8 mouse cellular contexts compared by ENCODE assay signal in the genomic region with DNA sequence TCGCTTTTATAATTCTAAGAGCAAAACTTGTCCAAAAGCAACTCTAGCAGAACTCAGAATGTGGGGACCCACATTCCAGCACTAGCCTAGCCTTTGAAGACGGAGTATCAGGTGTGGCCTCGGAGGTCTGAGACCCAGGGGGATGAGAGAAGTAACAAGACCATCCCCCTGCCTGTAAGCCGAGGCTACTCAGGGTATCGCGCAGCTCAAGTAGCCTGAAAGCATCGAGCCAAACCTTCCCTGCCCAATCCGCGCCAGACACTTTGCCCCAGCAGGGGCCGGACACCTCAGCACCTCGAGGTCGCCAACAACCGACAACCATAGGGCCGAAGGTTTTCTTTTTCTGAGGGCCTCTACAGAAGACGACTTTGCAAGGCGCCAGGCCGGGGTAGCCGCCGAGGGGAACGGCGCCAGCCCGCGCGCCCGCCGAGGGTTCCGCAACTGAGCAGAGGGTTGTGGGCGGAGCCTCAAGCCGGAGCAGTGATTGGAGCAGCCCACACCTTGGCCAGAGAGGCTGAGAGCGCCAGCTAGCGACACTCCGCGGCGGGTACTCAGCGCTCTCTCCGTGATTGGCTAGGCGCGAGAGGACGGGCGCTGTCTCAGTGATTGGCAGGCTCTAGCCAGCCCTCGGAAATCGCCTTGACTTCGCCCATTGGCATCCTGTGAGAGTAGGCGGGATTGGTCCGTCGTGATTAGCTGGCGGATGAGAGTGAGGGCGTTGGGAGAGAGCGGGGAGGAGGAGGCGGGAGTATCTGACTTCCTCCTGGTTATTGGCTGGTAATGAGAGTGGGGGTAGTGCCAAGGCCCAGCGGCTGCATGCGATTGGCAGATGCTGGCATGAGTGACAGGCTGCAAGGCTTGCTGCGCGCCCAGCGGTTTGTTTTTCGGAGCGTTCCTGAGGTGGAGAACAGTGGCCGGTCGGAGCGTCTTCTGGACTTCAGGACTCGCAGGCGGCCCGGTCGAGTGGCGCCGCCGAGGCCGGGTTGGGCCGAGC. TPM values are rescaled to one million over a fixed set of nuclear protein-coding genes. Genes with fewer than 3 reads are reported as not detected.
DNase-seq lines count a peak whose midpoint lies in the region; ATAC-seq lines count a peak whose summit lies in the region.

Gene Map3k3, plus strand, starts transcription at position 906 of the 994 bp plus-strand sequence.

- peak within 1 kb of the TSS; percentile 63 to 95 for H3K4me3 ChIP-seq in heart, embryonic 14.5 days (ENCODE audit: control insufficient read depth in 1 of 2, insufficient read depth in 1 of 2, low read depth in 1 of 2, low read length in 2 of 2)
- peak within 1 kb of the TSS; percentile 87 for H3K4me3 ChIP-seq in liver, embryonic 13.5 days (replicated peaks)
- H3K4me3 ChIP-seq in stomach, embryonic 16.5 days (replicated peaks; ENCODE audit: low read length): peak within 1 kb of the TSS; percentile 99

- no peaks in the 10 kb centered on the region for H3K9me3 ChIP-seq in heart, embryonic 14.5 days (ENCODE audit: control insufficient read depth, low read length)
- H3K9me3 ChIP-seq in liver, embryonic 13.5 days (replicated peaks): no peaks in the 10 kb centered on the region
- no peaks in the 10 kb centered on the region for H3K9me3 ChIP-seq in stomach, embryonic 16.5 days (replicated peaks; ENCODE audit: control insufficient read depth, low read length)

- peak; percentile 83 for DNase-seq in c-Kit-negative CD71-positive TER-119-positive erythroid progenitor cells, embryonic 14.5 days (ENCODE audit: low read depth, low spot score)
- DNase-seq in fibroblast of lung, adult 2 months (ENCODE audit: low read depth): peak; percentile 100
- peak; percentile 100 for DNase-seq in kidney, postnatal 14 days
- peak; percentile 95 for DNase-seq in liver, embryonic 13.5 days
- DNase-seq in neural tube, embryonic 10.5 days (ENCODE audit: extremely low spot score, low spot score): peak; percentile 96

- H3K4me1 ChIP-seq in heart, embryonic 14.5 days (ENCODE audit: control insufficient read depth in 2 of 2, insufficient read depth in 2 of 2, low read length in 2 of 2): peaks cover 0 to 18% of the 10 kb centered on the region in 2 experiments; a peak in 3 of 4 replicates
- peaks cover 25% of the 10 kb centered on the region for H3K4me1 ChIP-seq in liver, embryonic 13.5 days (replicated peaks)
- peaks cover 8% of the 10 kb centered on the region; the same call in 1 of the 2 replicates for H3K4me1 ChIP-seq in stomach, embryonic 16.5 days (ENCODE audit: control insufficient read depth, insufficient read depth, low read length)

- WGBS in heart, embryonic 14.5 days: under 1% methylated on average over 69 of the region's 69 CpGs
- WGBS in liver, embryonic 13.5 days (ENCODE audit: insufficient replicate concordance): 1% methylated on average over 69 of the region's 69 CpGs
- under 1% methylated on average over 69 of the region's 69 CpGs for WGBS in stomach, embryonic 16.5 days

- H3K9ac ChIP-seq in heart, embryonic 14.5 days (ENCODE audit: low read length): peak within 1 kb of the TSS; percentile 97
- peak within 1 kb of the TSS; percentile 84 for H3K9ac ChIP-seq in liver, embryonic 13.5 days
- H3K9ac ChIP-seq in stomach, embryonic 16.5 days (ENCODE audit: low read length): peak within 1 kb of the TSS; percentile 98

- no peaks in the 10 kb centered on the region for H3K27me3 ChIP-seq in heart, embryonic 14.5 days (ENCODE audit: control insufficient read depth, insufficient read depth, low read length)
- H3K27me3 ChIP-seq in liver, embryonic 13.5 days: peaks cover 27% of the 10 kb centered on the region
- no peaks in the 10 kb centered on the region for H3K27me3 ChIP-seq in stomach, embryonic 16.5 days (ENCODE audit: control insufficient read depth, insufficient read depth, low read length)

- H3K27ac ChIP-seq in heart, embryonic 14.5 days (replicated peaks in 1 of 2; ENCODE audit: control insufficient read depth in 1 of 2, insufficient read depth in 1 of 2, low read depth in 2 of 2, low read length in 2 of 2): peak within 1 kb of the TSS; percentile 94 to 96
- H3K27ac ChIP-seq in liver, embryonic 13.5 days: peak within 1 kb of the TSS; percentile 87
- H3K27ac ChIP-seq in stomach, embryonic 16.5 days (ENCODE audit: low read length): peak within 1 kb of the TSS; percentile 99

- peak within 1 kb of the TSS; percentile 76 for H3K4me2 ChIP-seq in heart, embryonic 14.5 days (ENCODE audit: low read length)
- H3K4me2 ChIP-seq in liver, embryonic 13.5 days: peak within 1 kb of the TSS; percentile 95
- peak within 1 kb of the TSS; percentile 90 for H3K4me2 ChIP-seq in stomach, embryonic 16.5 days (ENCODE audit: low read depth, low read length)

- ATAC-seq in CD4-positive, CD25-positive, alpha-beta regulatory T cell, adult 4 months: peak; percentile 93
- ATAC-seq in heart, embryonic 14.5 days (ENCODE audit: insufficient number of reproducible peaks, insufficient read depth, low FRiP score, low read depth): peak; percentile 98
- ATAC-seq in liver, embryonic 13.5 days (ENCODE audit: low read depth): peak; percentile 98
- peak; percentile 98 for ATAC-seq in stomach, embryonic 16.5 days (ENCODE audit: insufficient read depth, low FRiP score)

- no peaks in the 10 kb centered on the region for H3K36me3 ChIP-seq in heart, embryonic 14.5 days (ENCODE audit: control insufficient read depth, insufficient read depth, low read length)
- no peaks in the 10 kb centered on the region for H3K36me3 ChIP-seq in liver, embryonic 13.5 days
- no peaks in the 10 kb centered on the region for H3K36me3 ChIP-seq in stomach, embryonic 16.5 days (ENCODE audit: control insufficient read depth, insufficient read depth, low read length)

RNA-seq across cellular contexts. Expression of gene Map3k3, which starts in this region (rescaled TPM):
- 10 to 100 TPM; 30.1 to 37.1 TPM for polyA plus RNA-seq in CD4-positive, CD25-positive, alpha-beta regulatory T cell, adult 4 months (2017; shearing (Covaris generic))
- 26.6 and 28.6 TPM in 2 replicates for polyA plus RNA-seq in heart, embryonic 14.5 days (2014; fragmentation: Nextera tagmentation; extraction: Ambion mirVana)
- 4.5 and 4.8 TPM in 2 replicates for polyA plus RNA-seq in liver, embryonic 13.5 days (2015; fragmentation: Nextera tagmentation; extraction: Ambion mirVana)
- polyA plus RNA-seq in stomach, embryonic 16.5 days (2015; fragmentation: Nextera tagmentation; extraction: Ambion mirVana): 8.1 and 8.2 TPM in 2 replicates

Comparison
In these comparisons a context has a peak if more than half of its experiments do, and no peak if none do; other contexts are left out.
1. Peak in every context shown above with its lines: DNase-seq, ATAC-seq, H3K4me3 ChIP-seq and H3K27ac ChIP-seq.